Mouse (Mus musculus) mouse embryonic stem cell (cell line): Measurements from ENCODE around the gene Hopx.

Experiments used
- in situ Hi-C, 2 experiments: fragments of 300-500 bp; cut with MboI; formaldehyde crosslinking; loops; 1 replicate in 1 of 2; 3 replicates in 1 of 2; pipeline ENCODE4 v1.14.3; 2019 to 2020; ENCODE audit warnings: low sequenced_read_pairs in 2 of 2, low pct_unique_long_range_greater_than_20kb in 1 of 2, mixed read lengths in 1 of 2; ENCODE audit not compliant: unreplicated experiment in 1 of 2

The Hopx gene

DNA sequence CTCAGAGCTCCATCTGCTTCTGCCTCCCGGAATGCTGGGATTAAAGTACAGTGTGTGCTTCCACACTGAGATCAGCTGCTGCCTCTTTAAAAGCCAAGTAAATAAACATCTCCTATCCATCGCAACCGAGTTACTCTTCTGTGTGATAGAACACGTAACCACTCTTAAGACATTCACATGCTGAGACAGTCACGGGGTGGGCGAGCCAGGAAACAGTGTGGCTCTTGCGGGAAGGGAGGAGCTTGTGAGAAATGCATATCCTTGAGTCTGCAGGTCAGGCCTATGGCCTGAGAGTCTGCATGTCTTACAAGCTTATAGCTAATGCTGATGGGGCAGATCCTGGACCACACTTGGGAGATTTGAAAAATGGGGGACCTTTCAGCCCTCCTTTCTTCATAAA is 28.4 kb downstream of the Hopx start:
- in situ Hi-C loops, result loop anchor here in 1 of 2 experiments (5.0 kb wide), 1 partner anchor 81 kb away; no protein-coding TSS in a partner anchor

DNA sequence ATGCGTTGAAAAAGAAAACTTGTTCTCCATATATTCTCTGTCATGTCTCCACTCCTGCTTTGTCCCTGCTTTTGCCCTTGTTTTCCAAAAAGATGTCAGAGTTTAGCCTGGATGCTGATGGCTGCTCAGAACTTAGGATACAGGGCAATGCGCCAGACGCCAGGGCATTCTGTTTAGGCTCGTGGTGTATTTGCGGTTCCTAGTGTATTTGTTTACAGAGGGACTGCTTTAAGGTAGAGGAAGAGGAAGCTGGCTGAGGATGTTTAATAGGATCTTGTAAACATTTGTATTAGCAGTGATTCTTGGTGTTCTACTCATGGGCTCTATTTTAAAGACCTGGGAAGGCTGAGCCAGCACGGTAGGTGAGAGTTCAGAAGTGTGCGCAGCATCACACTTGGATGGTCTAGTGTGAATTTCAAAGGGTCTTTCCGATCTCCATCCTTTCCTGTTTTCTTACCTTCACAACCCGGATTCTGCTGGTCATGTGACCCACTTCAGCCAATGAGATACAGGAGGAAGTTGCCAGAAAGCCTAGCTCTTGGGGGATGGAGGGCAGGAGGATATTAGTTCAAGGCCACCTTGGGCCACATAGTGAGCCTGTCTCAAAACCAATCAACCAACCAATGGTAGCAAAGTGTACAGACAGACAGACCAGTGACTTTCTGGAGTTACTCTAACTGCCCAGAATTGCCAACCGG is 29.0 kb downstream of the Hopx start:
- in situ Hi-C loops, result loop anchor here in 1 of 2 experiments (5.0 kb wide), 1 partner anchor 81 kb away; no protein-coding TSS in a partner anchor

DNA sequence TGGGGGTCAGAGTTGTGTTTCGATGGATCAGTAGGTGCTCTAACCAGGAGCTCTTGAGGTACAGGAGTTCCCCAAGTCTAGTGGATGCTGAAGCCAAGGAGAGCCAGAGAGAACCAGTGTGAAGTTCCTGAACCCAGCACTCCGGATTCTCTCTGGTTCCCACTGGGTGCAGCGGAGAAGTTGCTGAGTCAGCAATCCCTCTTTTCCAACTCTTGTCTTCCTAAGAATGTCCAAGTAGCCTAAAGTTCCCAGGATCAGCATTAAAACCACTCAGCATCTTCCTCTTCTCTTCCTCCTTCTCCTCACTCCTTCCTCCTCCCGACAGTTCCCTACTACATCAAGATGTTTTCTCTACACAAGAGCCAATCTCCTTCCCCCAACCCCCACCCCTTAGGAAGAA is 30.5 kb downstream of the Hopx start:
- in situ Hi-C loops, result no loop called here

DNA sequence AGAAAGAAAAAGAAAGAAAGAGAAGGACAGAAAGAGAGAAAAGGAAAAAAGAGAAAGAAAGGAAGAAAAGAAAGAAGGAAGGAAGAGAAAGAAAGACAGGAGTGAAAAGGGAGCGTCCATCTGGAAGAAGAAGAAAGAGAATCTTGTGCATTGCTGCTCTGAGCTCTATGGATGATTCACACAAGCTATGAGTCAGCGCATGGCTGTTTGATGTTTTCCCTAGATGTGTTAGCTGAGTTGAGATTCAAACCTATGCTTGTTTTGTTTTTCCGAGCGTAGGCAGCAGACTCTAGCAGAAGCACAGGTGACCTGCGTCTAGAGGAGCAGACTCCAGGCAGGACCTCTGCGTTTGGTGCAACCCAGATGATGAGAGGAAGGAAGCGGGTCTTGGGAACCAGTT is 32.2 kb downstream of the Hopx start:
- in situ Hi-C loops, result no loop called here

DNA sequence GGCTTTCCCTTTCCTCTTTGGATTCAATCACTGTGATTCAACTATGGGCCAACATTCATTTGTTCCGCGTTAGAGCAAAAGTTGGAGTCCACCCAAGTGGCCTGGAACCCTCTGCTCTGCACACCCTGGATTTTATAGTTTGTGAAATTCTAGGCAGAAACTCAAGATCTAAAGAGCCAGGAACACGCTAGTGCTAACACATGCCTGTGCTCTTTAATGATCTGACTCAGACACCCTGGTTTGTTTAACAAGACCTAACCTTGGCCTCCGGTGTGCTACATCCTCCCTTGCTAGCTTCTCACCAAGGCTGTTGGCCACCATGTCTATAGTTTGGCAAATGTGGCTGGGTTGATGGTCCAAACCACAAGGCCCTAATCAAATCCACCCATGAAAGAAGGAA is 34.2 kb downstream of the Hopx start:
- in situ Hi-C loops, result no loop called here

DNA sequence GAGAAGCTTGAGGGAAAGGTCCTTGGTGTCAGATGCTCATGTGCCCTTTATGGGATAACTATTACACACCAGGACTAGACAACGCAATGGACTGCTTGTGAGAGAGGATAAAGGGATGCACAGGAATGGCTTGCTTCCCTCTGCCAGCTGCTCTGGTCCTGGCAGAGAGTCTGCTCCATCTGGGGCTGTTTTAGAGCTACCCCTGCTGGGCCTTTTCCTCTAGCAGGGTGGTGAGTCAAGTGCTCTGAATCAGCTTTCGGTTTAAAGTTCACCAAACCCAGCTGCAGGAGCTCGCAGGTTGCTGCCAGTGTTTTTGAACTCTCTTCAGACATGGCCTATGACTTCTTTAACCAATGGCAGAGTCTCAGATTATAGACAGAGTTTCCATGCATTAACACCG is 39.0 kb downstream of the Hopx start:
- in situ Hi-C loops, result no loop called here

DNA sequence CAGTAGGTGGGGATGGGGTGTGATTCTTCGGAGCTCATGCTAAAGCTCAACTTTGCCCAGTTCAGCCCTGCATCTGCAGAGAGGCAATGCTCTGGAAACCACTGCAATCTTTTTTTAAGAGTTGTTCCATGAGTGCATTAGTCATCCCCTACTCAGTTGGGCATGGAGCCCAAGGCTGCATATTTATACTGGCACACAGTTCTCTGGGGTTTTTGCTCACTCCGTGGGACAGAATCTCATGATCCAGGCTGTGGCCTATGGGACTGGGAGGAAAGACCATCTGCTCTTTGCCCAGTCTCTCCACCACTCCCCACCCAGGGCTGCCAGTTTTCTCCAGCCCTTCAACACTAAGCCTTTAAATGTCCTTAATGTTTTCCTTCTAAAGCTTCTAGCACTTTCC is 40.0 kb downstream of the Hopx start:
- in situ Hi-C loops, result no loop called here

DNA sequence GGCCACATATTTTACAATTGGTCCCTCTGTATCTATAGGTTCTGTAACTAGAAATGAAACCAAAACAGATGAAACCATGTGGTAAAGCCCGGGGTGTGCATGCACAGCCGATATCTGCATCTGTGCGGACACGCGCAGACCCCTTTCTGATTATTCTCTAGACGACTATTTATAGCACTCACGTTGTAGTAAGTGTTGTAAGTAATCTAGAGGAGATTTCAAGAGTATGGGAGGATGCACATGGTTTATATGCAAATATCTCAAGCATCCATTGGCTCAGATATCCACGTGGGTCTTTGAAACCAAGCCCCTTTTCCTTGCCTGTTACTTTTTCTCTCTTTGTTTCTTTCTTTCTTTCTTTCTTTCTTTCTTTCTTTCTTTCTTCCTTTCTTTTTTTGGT is 41.1 kb downstream of the Hopx start:
- in situ Hi-C loops, result no loop called here

DNA sequence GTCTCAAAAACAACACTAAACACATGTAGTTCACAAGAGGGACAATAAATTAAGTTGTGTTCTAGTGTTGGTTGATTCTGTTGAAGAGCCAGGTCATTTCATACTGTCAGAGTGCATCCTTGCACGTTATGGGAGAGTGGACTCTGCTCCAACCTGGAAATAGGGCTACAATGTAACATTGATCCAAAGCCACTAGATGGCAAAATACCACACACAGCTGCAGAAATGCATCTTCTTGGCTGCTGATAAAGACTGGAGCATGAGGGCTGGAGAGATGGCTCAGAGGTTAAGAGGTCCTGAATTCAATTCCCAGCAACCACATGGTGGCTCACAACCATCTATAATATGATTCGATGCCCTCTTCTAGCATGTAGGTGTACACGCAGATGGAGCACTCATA is 43.3 kb downstream of the Hopx start:
- in situ Hi-C loops, result no loop called here

DNA sequence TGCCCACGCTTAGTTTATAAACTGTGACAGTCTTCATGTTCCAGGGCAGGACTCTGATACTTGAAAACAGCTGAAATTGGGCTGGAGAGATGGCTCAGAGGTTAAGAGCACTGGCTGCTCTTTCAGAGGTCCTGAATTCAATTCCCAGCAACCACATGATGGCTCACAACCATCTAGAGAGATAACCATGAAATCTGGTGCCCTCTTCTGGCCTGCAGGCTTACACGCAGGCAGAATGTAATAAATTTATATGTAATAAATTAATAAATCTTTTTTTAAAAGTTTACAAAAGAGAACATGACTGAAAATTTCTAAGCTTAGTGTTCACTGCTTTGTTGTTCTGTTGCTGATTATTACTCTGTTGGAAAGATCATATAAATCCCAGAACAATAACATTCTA is 43.9 kb downstream of the Hopx start:
- in situ Hi-C loops, result no loop called here

DNA sequence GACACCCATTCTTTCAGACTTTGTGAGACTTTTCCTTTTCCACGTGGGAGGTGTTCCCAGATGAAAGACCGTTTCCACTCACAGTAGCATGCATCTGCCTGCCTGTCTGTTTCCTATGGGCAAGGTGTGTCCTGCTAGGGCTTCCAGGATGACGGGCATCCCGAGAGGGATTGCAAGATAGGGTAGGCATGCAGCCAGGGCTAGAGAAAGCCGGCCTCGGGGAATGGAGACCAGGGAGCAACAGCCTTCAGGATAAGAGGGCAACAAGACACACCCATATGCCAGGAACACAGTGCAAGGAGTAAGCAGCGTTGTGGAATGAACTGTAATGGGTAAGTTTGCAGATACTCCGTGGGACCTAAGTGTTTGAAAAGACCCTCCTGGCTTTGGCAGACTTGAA is 47.6 kb downstream of the Hopx start:
- in situ Hi-C loops, result no loop called here

DNA sequence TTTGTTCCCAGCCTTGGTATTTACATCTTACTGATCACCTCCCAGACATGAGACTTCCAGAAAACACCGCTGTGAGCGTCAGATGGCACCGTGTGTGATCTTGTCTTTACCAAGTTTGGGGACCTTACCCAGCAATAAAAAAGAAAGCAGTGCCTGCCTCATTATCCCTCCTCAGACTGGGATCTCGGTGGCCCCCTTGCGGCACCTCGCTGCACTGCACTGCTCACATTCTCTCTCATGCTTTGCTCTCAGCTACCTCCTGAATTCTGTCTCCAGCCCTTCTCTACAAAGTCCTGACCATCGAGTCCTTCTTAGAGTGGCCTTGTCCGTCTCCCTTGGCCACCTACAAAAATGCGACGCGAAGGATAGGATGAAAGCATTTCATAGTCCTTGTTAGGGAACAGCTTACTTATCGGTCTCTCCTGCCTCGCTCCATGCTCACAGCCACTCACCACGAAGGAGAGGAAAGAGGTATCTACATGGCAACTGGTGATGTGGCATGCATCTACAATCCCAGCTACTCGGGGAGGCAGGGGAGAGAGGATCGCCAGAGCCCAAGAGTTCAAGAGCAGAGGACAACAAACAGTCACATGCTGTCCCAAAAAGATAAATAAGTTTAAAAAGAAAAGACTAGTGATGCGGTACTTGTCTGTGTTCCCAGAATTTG is 53.4 kb downstream of the Hopx start:
- in situ Hi-C loops, result no loop called here

DNA sequence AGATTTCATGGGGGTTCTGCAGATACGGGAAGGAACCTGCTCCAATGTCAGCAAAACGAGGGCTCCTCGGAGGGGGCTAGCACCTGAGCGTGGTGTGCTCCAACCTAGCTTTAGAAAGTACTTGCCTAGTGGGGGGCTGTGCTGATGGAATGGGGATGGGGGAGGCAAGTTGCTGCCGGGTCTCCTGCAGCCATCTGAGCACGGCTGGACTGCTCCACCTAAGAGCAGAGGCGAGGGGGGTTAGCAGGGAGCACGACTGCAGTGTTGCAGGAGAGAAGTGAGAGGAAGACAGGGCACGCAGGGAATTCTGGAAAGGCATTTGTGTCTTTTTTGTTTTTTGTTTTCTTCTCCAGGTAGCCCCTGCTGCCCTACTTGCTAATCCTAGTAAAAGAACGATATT is 54.6 kb downstream of the Hopx start:
- in situ Hi-C loops, result no loop called here

DNA sequence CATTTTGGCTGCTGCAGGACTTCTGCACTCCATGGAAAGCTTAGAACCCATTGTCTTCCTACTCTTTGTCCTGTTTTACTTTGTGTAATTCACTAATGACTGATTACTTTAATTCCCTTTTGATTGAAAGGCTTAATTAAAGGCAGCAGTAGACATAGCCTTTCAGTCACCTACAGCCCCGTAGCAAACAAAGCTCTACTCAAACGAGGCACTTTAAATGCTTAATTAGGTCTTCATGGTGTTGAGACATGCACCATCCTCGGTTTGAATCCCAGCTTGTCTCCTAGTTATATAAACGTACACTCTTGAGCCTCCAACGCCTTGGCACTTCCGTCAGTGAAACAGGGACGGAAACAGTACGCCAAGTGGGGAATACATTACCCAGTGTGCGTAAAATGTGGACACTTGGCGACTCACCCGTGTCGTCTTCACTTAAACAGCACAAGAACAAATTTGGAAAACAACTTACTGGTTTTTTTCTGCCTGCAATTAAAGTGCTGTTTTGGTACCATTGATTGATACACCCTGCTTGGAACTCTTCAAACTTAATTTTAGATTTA is 58.0 kb downstream of the Hopx start:
- in situ Hi-C loops, result no loop called here

DNA sequence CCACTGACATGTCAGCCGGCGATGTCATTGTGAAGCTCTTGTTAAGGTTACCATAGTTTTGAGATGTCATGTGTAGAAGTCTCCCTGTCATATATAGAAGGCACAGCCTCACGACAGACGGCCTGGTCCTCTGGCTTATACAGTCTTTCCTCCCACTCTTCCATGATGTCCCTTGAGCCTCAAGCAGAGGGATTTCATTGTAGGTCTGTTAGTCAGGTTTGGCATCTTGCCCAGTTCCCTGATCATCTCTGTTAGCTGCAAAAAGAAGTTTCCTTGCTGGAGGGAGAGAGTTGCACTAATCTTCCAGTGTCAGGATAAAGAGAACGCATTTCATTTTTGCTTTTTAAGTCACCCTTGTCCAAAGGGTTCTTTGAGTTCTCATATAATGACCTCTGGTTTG is 62.3 kb downstream of the Hopx start:
- in situ Hi-C loops, result no loop called here

DNA sequence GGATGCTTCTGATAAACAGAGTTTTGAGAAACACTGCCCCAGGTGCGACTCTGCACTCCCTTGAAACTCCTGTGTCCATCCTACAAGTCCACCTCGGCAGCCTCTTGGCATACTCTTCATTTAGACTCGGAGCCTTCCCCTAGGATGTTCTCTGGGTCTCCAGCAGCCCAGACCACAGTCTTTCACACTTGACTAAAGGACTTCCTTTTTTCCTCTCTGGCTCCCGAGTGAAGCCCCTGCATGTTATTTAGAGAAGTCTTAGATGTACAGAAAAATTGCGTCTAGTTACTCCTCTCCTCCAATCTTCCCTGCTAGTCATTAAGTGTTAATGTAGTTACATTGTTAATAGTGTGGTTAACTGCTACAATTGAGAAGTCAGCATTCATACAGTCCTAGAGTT is 70.6 kb downstream of the Hopx start:
- in situ Hi-C loops, result loop anchor here in 1 of 2 experiments (25.0 kb wide), 1 partner anchor 168 kb away; the partner anchor contains the start of gene Spink2

DNA sequence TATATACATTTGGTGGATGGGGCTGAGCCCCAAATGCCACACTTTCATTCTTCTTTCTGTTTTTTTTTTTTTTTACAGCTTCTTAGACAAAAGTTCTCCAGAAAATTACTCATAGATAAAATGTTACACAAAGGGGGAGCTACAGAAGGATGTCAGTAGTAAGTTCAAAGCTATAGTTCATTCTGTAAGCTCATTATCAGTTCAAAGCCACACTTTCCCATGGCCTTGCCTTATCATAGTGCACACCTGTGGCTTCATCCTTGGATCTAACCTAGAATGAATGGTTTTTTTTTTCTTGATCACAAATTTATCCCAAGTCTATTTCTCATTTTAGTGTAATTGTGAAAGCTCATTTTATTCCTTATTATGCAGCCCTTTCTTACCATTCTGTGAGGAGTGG is 75.5 kb downstream of the Hopx start:
- in situ Hi-C loops, result loop anchor here in 1 of 2 experiments (25.0 kb wide), 1 partner anchor 173 kb away; the partner anchor contains the start of gene Spink2

DNA sequence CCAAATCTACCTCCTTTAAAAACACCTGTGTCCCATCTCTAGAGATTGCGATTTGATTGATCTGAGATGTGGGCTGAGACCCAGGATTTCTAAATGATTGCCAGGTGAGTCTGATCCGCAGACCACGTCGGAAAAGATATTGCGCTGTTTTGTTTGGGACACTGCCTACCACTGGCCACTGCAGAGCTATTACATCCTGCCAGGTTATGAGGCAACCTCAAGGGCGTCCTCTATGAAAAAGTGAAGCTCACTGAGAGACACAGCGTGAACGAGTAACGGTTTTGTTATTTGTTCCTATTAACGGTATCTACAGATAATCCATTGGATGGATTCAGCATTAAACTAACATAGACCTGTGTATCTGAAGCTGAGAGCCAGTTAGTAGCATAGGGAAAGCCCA is 76.5 kb downstream of the Hopx start:
- in situ Hi-C loops, result loop anchor here in 1 of 2 experiments (25.0 kb wide), 1 partner anchor 174 kb away; the partner anchor contains the start of gene Spink2
